Mouse (Mus musculus) forebrain, embryonic 10.5 days (tissue): ENCODE data around the gene Cacna1g. TPM values are rescaled to one million over a fixed set of nuclear protein-coding genes. Genes with fewer than 3 reads are reported as not detected.

Experiments
- DNase-seq: peaks from one replicate; pipeline ENCODE4 v3.0.0-alpha.2; 2017; ENCODE audit warnings: low spot score; ENCODE audit errors: extremely low spot score
- H3K27ac ChIP-seq: fragments of 300-500 bp; sonication (generic); 2 replicates; pipeline ENCODE4 v1.5.1; 2016; ENCODE audit warnings: mild to moderate bottlenecking
- H3K27me3 ChIP-seq: fragments of 300-500 bp; sonication (generic); 2 replicates; pipeline ENCODE4 v1.6.1; 2016; ENCODE audit warnings: mild to moderate bottlenecking; ENCODE audit not compliant: poor library complexity, severe bottlenecking
- H3K36me3 ChIP-seq: fragments of 300-500 bp; sonication (generic); replicated peaks from 2 replicates; pipeline ENCODE4 v1.6.1; 2016; ENCODE audit warnings: mild to moderate bottlenecking, moderate library complexity
- H3K4me1 ChIP-seq: fragments of 300-500 bp; sonication (generic); 2 replicates; pipeline ENCODE4 v1.6.1; 2016
- H3K4me3 ChIP-seq: fragments of 300-500 bp; sonication (generic); 2 replicates; pipeline ENCODE4 v1.5.1; 2016; ENCODE audit warnings: mild to moderate bottlenecking, moderate library complexity
- H3K9me3 ChIP-seq: fragments of 300-500 bp; sonication (generic); 2 replicates; pipeline ENCODE4 v1.6.1; 2016; ENCODE audit warnings: mild to moderate bottlenecking, moderate library complexity
- WGBS: fragments of 180-500 bp; shearing (Covaris S2); methylation state at CpG from one replicate; pipeline ENCODE4 v1.1.7; 2016; 5-methylcytosine and 5-hydroxymethylcytosine counted together
- polyA plus RNA-seq: library from polyadenylated mRNA; unstranded; fragments of >200 nt; fragmentation: Nextera tagmentation; extraction: Ambion mirVana; gene quantifications from 2 replicates; pipeline ENCODE4 v1.2.1, GENCODE M21; 2016

Cacna1g gene
- 7.0 and 8.3 TPM in 2 replicates for polyA plus RNA-seq

DNA sequence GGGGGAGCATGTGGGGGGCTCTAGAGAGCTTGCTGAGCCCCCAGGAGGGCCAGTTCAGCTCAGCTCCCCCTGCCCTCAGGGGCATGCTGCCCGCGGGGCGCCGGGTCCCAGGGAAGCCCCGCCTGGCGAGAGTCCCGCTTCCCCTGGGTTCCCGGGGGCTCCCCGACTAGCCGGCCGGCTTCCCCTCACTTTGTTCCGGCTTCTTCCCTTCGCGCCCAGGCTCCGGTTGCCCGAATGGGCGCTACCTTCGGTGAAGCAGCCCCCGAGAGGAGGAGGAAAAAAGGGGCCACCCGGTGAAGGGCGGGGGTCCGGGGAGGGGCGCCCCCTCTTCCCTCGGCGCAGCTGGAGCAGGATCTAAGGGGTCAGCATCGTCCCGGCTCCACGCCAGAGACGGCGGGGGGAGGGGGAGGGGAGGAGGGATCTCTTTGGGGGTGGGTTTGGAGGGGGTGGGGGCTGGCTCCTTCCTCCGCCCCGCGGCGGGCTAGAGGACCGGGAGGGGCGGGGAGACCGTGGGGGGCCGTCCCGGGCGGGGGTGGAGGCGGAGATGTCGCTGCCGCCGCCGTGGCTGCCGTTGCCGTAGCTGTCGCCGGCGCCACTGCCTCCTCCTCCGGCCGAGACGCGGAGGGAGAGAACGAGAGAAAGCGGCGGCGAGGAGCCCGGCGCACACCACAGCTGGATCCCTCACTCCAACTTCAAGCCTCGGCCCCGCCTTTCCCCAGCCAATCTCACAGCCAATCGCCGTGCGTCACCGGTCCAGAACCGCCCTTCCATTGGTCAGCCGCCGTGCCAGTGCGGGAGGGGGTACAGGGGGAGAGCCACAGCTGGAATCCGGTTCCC is at the start of gene Cacna1g:
Cacna1g (minus strand) TSS at position 492 of the 837 bp plus-strand sequence.
- H3K4me1 ChIP-seq, result peaks cover 80% of the 10 kb centered on the region
- peak within 1 kb of the TSS; percentile 94 for H3K27ac ChIP-seq
- under 1% methylated on average over 68 of the region's 71 CpGs for WGBS
- H3K9me3 ChIP-seq, result no peaks in the 10 kb centered on the region
- H3K27me3 ChIP-seq, result peaks cover 92% of the 10 kb centered on the region
- peak; percentile 89 for DNase-seq
- H3K36me3 ChIP-seq, result no peaks in the 10 kb centered on the region
- peak within 1 kb of the TSS; percentile 79 for H3K4me3 ChIP-seq

DNA sequence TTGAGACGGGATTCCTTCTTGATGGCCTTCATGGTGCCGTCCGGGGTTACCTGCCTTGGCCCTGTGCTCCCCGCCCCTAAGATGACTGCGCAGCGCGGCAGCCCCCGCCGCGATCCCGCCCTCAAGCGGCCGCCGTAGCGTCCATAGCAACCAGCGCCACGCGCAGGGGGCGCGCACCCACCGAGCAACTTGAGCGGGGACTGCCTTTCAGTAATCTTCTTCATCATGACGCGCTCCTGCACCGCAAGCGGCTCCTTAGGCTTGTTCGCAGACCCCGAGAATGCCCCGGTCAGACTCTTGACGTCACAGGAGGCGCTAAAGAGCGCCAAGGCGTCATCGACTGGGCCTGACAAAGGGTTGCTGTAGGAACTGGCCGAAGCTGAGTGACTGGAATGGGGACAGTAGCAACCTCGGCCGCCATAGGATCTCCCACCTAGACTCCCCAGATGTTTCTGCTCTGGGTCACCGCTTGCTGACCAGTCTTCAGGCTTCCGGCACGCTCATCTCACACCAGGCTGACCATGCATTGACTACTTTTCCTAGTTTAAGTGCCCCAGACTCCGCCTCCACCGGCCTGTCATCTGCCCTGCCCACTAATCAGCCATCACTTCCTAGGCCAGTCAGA is 47.3 kb upstream of the Cacna1g start, which contains the start of gene Mycbpap:
Mycbpap (minus strand) TSS at position 524 of the 625 bp plus-strand sequence.
- Histone ChIP-seq H3K4me3 (peak within 1 kb of the TSS; percentile 73), H3K27ac (peak within 1 kb of the TSS; percentile 87), H3K9me3 (no peaks in the 10 kb centered on the region), H3K36me3 (no peaks in the 10 kb centered on the region), H3K27me3 (peaks cover 8% of the 10 kb centered on the region), H3K4me1 (peaks cover 42% of the 10 kb centered on the region)
- under 1% methylated on average over 42 of the region's 42 CpGs for WGBS
- DNase-seq, result peak; percentile 80

DNA sequence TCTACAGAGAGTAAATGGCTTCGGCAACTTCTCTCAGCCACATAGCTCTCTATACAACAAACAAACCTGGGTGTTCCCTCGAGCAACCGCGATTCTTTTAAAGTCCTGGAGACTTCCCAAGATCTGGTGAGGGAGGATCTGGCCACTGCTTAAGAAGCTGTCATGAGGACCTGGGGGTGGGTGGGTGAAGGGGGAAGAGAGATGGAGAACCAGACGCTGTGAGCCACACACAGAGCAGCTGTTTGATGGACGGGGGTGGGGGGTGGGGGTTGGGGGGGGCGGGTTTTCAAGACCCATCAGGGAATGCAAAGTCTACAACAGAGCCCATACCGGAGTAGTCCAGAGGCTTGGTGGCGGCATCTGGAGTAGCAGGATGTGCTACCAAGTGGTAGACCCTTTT is 39.5 kb upstream of the Cacna1g start:
- peaks cover 5% of the 10 kb centered on the region for H3K4me1 ChIP-seq
- no peak overlapping the region for H3K27ac ChIP-seq
- no peaks in the 10 kb centered on the region for H3K36me3 ChIP-seq
- DNase-seq, result no peak
- H3K27me3 ChIP-seq, result no peaks in the 10 kb centered on the region
- WGBS, result 76% methylated on average over 9 of the region's 9 CpGs
- H3K4me3 ChIP-seq, result no peak overlapping the region
- H3K9me3 ChIP-seq, result peaks cover 5% of the 10 kb centered on the region; the same call in 1 of the 2 replicates

DNA sequence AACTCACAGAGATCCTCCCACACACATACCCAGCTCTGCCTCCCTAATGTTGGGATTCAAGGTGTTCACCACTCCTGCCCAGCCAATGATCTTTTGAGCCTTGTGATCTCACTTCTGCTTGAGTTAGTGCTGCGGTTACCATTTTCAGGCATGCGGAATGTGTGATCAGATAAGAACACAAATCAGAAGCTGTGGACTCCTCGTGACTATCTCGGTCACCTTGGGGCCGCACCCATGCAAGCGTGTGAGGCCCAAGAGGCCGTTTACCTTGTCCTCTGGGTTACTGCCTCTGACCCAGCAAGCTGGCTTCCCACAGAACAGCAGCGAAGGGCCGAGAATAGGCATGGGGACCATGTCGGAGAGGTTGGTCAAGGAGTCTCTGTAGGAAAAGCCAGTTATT is 35.0 kb upstream of the Cacna1g start:
- Histone ChIP-seq H3K9me3 (peaks cover 5% of the 10 kb centered on the region; the same call in 1 of the 2 replicates), H3K4me3 (no peak overlapping the region), H3K4me1 (no peaks in the 10 kb centered on the region), H3K27ac (no peak overlapping the region), H3K36me3 (no peaks in the 10 kb centered on the region), H3K27me3 (no peaks in the 10 kb centered on the region)
- WGBS, result 93% methylated on average over 10 of the region's 10 CpGs
- no peak for DNase-seq

DNA sequence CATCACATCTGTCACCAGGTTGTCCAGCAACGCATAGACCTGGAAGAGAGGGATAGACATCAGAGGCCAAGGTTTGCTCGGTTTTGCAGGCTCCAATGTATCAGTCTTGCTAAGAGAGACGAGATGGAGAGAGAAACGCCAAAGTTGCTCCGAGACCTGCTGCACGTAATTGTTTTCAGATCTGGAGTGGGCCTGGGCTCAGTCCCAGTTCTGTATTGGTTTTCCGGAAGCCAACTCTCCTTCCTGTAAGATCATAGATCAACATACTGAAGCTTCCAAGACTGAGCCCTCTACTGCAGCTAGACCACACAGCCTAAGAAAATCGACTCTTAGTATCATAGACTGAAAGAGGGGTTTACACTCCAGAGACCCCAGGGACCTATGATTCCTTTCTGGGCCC is 27.5 kb upstream of the Cacna1g start:
- H3K9me3 ChIP-seq, result no peaks in the 10 kb centered on the region
- H3K4me1 ChIP-seq, result peaks cover 37% of the 10 kb centered on the region
- H3K27ac ChIP-seq, result no peak overlapping the region
- no peak overlapping the region for H3K4me3 ChIP-seq
- H3K36me3 ChIP-seq, result no peaks in the 10 kb centered on the region
- H3K27me3 ChIP-seq, result peaks cover 61% of the 10 kb centered on the region
- WGBS, result 93% methylated on average over 8 of the region's 8 CpGs
- no peak for DNase-seq

DNA sequence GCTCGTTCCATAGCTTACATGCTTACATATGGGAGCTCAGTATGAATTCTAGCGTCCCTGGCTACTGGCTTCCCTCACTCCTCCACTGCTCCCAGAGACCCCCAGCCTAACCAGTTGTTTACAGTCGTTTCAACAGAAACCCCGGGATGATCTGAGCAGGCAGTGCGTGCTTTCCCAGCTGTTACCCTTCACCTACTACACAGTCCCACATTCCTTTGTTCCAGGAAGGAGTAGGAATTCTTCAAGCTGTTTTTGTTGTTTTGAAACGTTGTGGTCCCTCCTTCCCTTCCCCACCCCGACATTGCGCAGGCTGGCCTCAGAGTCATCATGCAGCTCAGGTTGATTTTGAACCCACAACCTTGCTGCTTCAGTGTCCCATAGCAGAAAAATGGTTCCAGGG is 26.4 kb upstream of the Cacna1g start:
- Histone ChIP-seq H3K27me3 (peaks cover 62% of the 10 kb centered on the region), H3K36me3 (no peaks in the 10 kb centered on the region), H3K9me3 (no peaks in the 10 kb centered on the region), H3K4me3 (peak overlapping the region; percentile 49), H3K4me1 (peaks cover 40% of the 10 kb centered on the region), H3K27ac (peak overlapping the region; percentile 64)
- 24% methylated on average over 8 of the region's 8 CpGs for WGBS
- no peak for DNase-seq

DNA sequence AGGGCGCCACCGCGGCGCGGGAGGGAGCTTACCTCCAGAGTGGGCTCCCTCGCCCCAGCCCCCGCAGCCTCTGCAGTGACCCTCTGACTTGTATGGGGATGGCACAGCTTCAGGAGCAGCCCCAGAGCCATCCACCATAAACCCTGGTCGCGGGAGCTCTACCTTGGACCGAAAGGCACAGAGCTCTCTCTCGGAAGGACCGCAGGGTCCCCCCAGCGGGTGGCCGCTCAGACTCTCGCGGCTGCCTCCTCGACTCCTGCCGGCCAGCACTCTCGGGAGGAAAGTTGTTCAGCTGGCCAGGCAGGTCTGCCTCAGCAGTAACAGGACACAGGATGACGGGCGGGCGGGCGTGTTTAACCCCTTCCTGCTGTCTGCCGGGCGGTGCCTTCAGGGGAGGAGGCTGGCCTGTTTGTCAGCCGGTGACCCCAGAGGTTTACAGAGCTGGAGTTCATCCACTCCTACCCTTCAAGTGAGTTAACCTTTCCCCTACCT is 25.7 kb upstream of the Cacna1g start, which contains the start of gene Epn3:
Epn3 (minus strand) TSS at position 314 of the 492 bp plus-strand sequence.
- under 1% methylated on average over 26 of the region's 26 CpGs for WGBS
- peak; percentile 45 for DNase-seq
- Histone ChIP-seq H3K27ac (peak within 1 kb of the TSS; percentile 64), H3K36me3 (no peaks in the 10 kb centered on the region), H3K4me3 (peak within 1 kb of the TSS; percentile 49), H3K9me3 (no peaks in the 10 kb centered on the region), H3K27me3 (peaks cover 68% of the 10 kb centered on the region), H3K4me1 (peaks cover 46% of the 10 kb centered on the region)

DNA sequence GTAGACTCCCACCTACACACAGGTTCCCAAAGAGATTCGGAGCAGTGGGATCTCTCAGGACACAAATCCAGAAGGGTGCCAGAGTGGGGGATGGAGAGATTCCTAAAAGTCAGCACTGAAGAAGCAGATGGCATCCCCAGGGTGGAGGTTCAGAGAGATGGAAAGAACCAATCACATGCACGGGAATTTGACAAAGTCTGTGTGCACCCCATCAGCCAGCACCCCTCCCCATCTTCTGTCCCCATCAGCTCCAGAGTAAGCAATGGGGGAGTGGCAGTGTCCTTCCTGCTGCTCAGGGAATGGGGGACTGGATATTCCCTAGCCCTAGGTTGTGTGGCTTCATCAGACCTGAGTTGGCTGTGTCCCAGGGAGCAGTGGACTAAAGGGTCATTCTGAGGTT is 25.0 kb upstream of the Cacna1g start:
- Histone ChIP-seq H3K27me3 (peaks cover 75% of the 10 kb centered on the region), H3K9me3 (no peaks in the 10 kb centered on the region), H3K4me3 (peak overlapping the region; percentile 49), H3K4me1 (peaks cover 48% of the 10 kb centered on the region), H3K27ac (peak overlapping the region; percentile 64; the same call in 1 of the 2 replicates), H3K36me3 (no peaks in the 10 kb centered on the region)
- no peak for DNase-seq
- 25% methylated on average over 2 of the region's 2 CpGs for WGBS

DNA sequence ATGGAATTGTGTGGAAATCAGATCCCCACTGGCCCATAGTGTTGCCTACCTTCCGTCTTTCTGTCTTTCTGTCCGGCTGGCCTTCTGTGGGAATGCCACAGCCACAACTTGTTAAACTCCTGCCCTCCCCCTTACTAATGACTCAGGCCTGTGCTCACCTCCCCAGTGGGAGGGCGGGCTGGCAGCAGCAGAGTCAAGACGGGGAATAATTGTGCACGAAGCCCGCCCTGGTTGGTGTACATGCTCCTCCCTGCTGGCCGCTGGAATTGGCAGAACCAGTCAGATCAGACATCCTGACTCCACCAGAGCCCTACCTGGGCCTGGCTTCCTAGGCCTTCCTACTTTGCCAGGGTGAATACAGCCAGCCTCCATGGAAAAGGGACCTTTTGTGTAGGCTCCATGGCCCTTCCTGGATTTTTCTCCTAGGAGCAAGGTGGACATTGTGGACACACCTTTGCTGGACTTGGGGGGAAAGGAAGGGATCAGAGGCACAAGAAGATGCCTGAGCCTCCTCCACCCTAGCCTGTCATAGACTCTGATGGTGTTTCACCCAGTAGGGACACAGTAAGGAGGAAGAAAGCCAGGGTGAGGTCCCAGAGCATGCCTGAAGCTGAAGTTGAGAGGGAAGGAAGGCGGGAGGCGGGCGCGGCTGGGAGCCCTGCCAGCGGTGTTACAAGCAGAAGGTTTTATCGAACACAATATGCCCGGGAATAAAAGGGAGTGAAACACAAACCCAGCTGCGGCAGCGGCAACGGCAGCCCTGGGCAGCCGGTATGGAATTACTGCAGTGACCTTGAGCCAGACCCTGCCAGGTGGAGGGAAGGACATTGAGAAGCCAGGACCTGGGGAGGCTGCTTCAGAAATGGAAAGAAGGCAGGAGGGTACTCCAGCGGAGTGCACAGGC is 24.3 kb upstream of the Cacna1g start:
- peaks cover 81% of the 10 kb centered on the region for H3K27me3 ChIP-seq
- no peaks in the 10 kb centered on the region for H3K9me3 ChIP-seq
- H3K27ac ChIP-seq, result peak overlapping the region; percentile 64
- H3K4me1 ChIP-seq, result peaks cover 48% of the 10 kb centered on the region
- no peak for DNase-seq
- no peaks in the 10 kb centered on the region for H3K36me3 ChIP-seq
- 18% methylated on average over 19 of the region's 19 CpGs for WGBS
- H3K4me3 ChIP-seq, result peak overlapping the region; percentile 49

DNA sequence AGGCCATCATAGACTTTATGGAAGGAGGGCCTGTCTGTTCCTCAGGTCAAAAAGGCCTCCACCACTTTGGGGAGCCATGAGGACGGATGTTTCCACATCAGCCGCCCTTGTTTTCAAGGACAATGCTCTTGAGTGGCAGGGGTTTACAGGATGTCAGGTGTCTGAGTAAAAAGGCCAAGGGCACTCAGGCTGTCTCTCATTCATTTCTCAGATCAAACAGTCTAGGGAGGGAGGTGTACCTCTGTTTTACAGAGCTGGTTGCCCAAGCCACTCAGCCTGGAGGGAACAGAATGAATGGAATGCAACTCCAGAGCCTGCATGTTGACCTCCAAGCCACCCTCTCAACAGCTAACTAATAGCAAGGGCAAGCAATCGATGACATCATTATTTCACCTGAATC is 21.4 kb upstream of the Cacna1g start:
- 86% methylated on average over 3 of the region's 3 CpGs for WGBS

DNA sequence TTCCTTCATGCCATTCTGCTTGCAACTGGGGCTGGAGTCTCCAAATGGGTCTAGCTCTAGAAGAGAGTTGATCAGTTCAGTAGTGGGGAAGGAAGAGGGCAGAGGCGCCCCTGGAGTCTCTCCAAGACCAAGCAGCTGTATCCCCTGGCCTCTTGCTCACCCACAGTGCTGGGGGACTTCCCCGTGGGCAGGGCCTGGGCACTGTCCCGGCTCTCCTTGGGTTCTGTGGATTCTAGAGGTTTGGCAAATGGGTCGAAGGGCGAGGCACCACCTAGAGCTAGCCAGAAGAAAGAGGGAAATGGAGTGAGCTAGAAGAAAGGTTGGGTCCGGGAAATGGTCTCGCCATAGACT is 17.7 kb upstream of the Cacna1g start:
- peaks cover 54% of the 10 kb centered on the region for H3K4me1 ChIP-seq
- peaks cover 88% of the 10 kb centered on the region for H3K27me3 ChIP-seq
- no peaks in the 10 kb centered on the region for H3K9me3 ChIP-seq
- H3K4me3 ChIP-seq, result peak overlapping the region; percentile 60
- no peaks in the 10 kb centered on the region for H3K36me3 ChIP-seq
- no peak for DNase-seq
- H3K27ac ChIP-seq, result peak overlapping the region; percentile 85
- WGBS, result 69% methylated on average over 7 of the region's 7 CpGs

More for the DNA sequence above, 21.4 kb upstream of the Cacna1g start:
- H3K4me1 ChIP-seq, result peaks cover 63% of the 10 kb centered on the region
- H3K27ac ChIP-seq, result peak overlapping the region; percentile 30; the same call in 1 of the 2 replicates
- no peak for DNase-seq
- no peaks in the 10 kb centered on the region for H3K36me3 ChIP-seq
- no peak overlapping the region for H3K4me3 ChIP-seq
- no peaks in the 10 kb centered on the region for H3K9me3 ChIP-seq
- H3K27me3 ChIP-seq, result peaks cover 89% of the 10 kb centered on the region
